Comparison of ENCODE assay signal across 8 mouse cellular contexts in the genomic region with DNA sequence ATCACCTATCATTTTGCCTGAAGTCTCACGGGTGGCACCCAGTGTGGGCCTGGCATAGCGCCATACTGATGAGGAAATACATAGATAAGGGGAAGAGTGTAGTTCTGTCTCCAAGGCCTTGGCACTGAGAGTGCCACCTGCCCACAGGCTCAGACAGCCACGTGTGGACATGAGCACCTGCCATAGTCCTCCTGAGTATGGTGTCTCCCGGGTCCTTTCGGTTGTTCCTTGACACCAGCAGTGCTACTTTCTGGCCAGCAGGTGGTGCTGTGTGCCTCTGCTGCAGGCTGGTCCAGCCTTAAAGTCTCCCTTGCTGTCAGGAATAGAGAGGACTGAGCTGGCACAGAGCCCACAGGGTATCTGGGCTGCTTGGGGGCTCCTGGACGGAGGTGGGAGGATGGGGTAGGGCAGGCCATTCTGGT. TPM values are rescaled to one million over a fixed set of nuclear protein-coding genes. Genes with fewer than 3 reads are reported as not detected.
DNase-seq lines count a peak whose midpoint lies in the region; ATAC-seq lines count a peak whose summit lies in the region.

No protein-coding gene starts in this region.

- H3K9ac ChIP-seq in intestine, embryonic 14.5 days (ENCODE audit: low read length) = no peak overlapping the region

- peak overlapping the region; percentile 62; the same call in 1 of the 2 replicates for H3K4me2 ChIP-seq in intestine, embryonic 14.5 days (ENCODE audit: low read length)

- ATAC-seq in intestine, embryonic 14.5 days (replicated peaks; ENCODE audit: low FRiP score, low TSS enrichment, low read depth) = peak; percentile 59

- H3K27me3 ChIP-seq in intestine, embryonic 14.5 days (replicated peaks; ENCODE audit: control insufficient read depth, insufficient read depth, low read length) = no peaks in the 10 kb centered on the region

- H3K27ac ChIP-seq in intestine, embryonic 14.5 days (ENCODE audit: low read depth) = 0 out of 2 replicates have a peak overlapping the region, but pooled peaks have one; percentile 83

- WGBS in intestine, embryonic 14.5 days = 24% methylated on average over 6 of the region's 6 CpGs

- H3K4me1 ChIP-seq in intestine, embryonic 14.5 days (replicated peaks; ENCODE audit: control insufficient read depth, insufficient read depth, low read length) = peaks cover 29% of the 10 kb centered on the region

- no peak overlapping the region for H3K4me3 ChIP-seq in intestine, embryonic 14.5 days (ENCODE audit: low read depth, low read length)

- no peaks in the 10 kb centered on the region for H3K9me3 ChIP-seq in intestine, embryonic 14.5 days (ENCODE audit: control insufficient read depth, low read length)

- H3K36me3 ChIP-seq in intestine, embryonic 14.5 days (ENCODE audit: control insufficient read depth, insufficient read depth, low read length) = no peaks in the 10 kb centered on the region

- DNase-seq in adrenal gland, adult 18-20 months (ENCODE audit: low spot score in 2 of 2) = peak; percentile 80 to 84
- DNase-seq in embryo, embryonic 11 days = peak; percentile 89
- peak; percentile 75 for DNase-seq in gastrocnemius, postnatal 25 days
- DNase-seq in intestine, embryonic 14.5 days (ENCODE audit: low spot score) = peak; percentile 91
- DNase-seq in left cerebral cortex, postnatal 25 days (ENCODE audit: low spot score in 2 of 2) = peak; percentile 77 to 83
- peak; percentile 94 for DNase-seq in mesoderm, embryonic 11.5 days (ENCODE audit: low read depth, low spot score)
- peak; percentile 69 for DNase-seq in right cerebral cortex, postnatal 25 days
- peak; percentile 72 to 82 for DNase-seq in urinary bladder, postnatal 4 days (ENCODE audit: low spot score in 2 of 2)

- intact Hi-C loops in left cerebral cortex, postnatal 25 days (cut with DNase I) = loop anchor here (1.0 kb wide), 2 partner anchors 95 to 117 kb away; no protein-coding TSS in a partner anchor

RNA-seq across cellular contexts. Expression of a gene that starts 36.1 kb away (rescaled TPM):
- 1 to 10 TPM; 3.7 to 9.5 TPM for total RNA-seq in adrenal gland, adult 18-20 months (2021)
- total RNA-seq in gastrocnemius, postnatal 25 days (2021) = 1 to 10 TPM; 1.2 to 1.6 TPM
- polyA plus RNA-seq in intestine, embryonic 14.5 days (2014; fragmentation: Nextera tagmentation; extraction: Ambion mirVana) = 13.9 and 15.4 TPM in 2 replicates
- total RNA-seq in left cerebral cortex, postnatal 25 days (2021) = 1 to 10 TPM; 5.2 to 6.8 TPM

RNA-seq across cellular contexts. Expression of a gene that starts 49.1 kb away (rescaled TPM):
- 100 to 1,000 TPM; 252 to 293 TPM for total RNA-seq in adrenal gland, adult 18-20 months (2021)
- 100 to 1,000 TPM; 104 to 106 TPM for total RNA-seq in gastrocnemius, postnatal 25 days (2021)
- polyA plus RNA-seq in intestine, embryonic 14.5 days (2014; fragmentation: Nextera tagmentation; extraction: Ambion mirVana) = 292 and 324 TPM in 2 replicates
- 100 to 1,000 TPM; 553 to 573 TPM for total RNA-seq in left cerebral cortex, postnatal 25 days (2021)
